Mouse (Mus musculus) lung, adult 2 months (tissue): Measurements from ENCODE around the gene Nr4a2. TPM values are rescaled to one million over a fixed set of nuclear protein-coding genes. Genes with fewer than 3 reads are reported as not detected.

Source experiments
- DNase-seq: peaks from one replicate; pipeline ENCODE4 v3.0.0; 2022
- H3K4me1 ChIP-seq: fragments of 200-500 bp; 2 replicates; pipeline ENCODE4 v1.6.1; 2011; ENCODE audit warnings: low read length; ENCODE audit not compliant: control insufficient read depth, insufficient read depth
- H3K4me3 ChIP-seq: fragments of 200-500 bp; replicated peaks from 2 replicates; pipeline ENCODE3; 2011; ENCODE audit warnings: low read depth, mild to moderate bottlenecking, control low read depth, low read length; ENCODE audit errors: extremely low read depth
- CTCF ChIP-seq: fragments of 200-500 bp; IDR thresholded peaks from 2 replicates; pipeline ENCODE4 v1.5.1; 2011; ENCODE audit warnings: mild to moderate bottlenecking, low read length, control low read depth; ENCODE audit not compliant: insufficient read depth
- POLR2A ChIP-seq: fragments of 200-500 bp; IDR thresholded peaks from 2 replicates; pipeline ENCODE4 v1.6.1; 2011; ENCODE audit warnings: low read depth, mild to moderate bottlenecking, control low read depth, low read length, borderline replicate concordance; ENCODE audit errors: extremely low read depth
- WGBS: fragments of 180-500 bp; shearing (Covaris S2); methylation state at CpG from one replicate; pipeline ENCODE4 v1.1.7; 2018; 5-methylcytosine and 5-hydroxymethylcytosine counted together
- polyA plus RNA-seq: library from polyadenylated mRNA; depleted of rRNA; stranded (reverse); fragments of >200 nt; gene quantifications from 2 replicates; pipeline ENCODE4 v1.2.3, GENCODE M21; 2012; rRNA removed

The Nr4a2 gene
- polyA plus RNA-seq, result 1.9 and 3.6 TPM in 2 replicates

- WGBS, result 9% methylated on average over 64 of the region's 69 CpGs
- peak; percentile 88 for DNase-seq
- TF ChIP-seq CTCF (no peak), POLR2A (0 out of 2 replicates have a peak, but pooled peaks have one; percentile 16)
- Histone ChIP-seq H3K4me3 (peak within 1 kb of the TSS; percentile 87), H3K4me1 (peaks cover 4% of the 10 kb centered on the region; the same call in 1 of the 2 replicates)
These were observed at the start of gene Nr4a2 for GRCm38 (mm10) chr2:57123991-57124840. Gene Nr4a2, minus strand, starts transcription at chr2:57124003.

- H3K4me1 ChIP-seq, result no peaks in the 10 kb centered on the region
- DNase-seq, result no peak
- H3K4me3 ChIP-seq, result no peak overlapping the region
- no peak for TF ChIP-seq CTCF
- TF ChIP-seq POLR2A, result no peak
- WGBS, result 64% methylated on average over 1 of the region's 1 CpGs
These were observed 41.6 kb upstream of the Nr4a2 start for GRCm38 (mm10) chr2:57165416-57165815.

DNA sequence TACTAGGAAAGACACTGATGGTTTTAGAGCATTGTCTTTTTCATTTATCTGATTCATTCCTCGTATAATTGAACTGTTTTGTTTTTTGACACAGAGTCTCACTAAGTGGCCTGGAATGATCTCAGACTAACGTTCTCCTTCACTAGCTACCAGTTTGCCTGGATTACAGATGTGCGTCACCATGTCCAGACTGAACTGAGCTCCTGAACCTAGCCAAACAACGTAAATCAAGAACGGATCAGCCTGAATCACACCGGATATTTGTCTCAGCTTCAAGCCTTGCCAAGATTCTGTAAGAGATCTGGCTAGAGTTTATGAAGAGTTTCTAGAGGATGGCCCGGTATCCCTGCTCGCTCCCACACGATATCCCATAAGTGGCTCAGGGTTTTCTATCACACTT lies 33.0 kb upstream of the Nr4a2 start:
- no peaks in the 10 kb centered on the region for H3K4me1 ChIP-seq
- TF ChIP-seq POLR2A (no peak), CTCF (no peak)
- H3K4me3 ChIP-seq, result no peak overlapping the region
- DNase-seq, result no peak
- WGBS, result 67% methylated on average over 9 of the region's 9 CpGs

- DNase-seq, result no peak
- WGBS, result 81% methylated on average over 4 of the region's 4 CpGs
- TF ChIP-seq POLR2A (no peak), CTCF (no peak)
- Histone ChIP-seq H3K4me3 (no peak overlapping the region), H3K4me1 (no peaks in the 10 kb centered on the region)
These were observed 26.0 kb upstream of the Nr4a2 start for GRCm38 (mm10) chr2:57149796-57150195.

- Histone ChIP-seq H3K4me3 (no peak overlapping the region), H3K4me1 (no peaks in the 10 kb centered on the region)
- TF ChIP-seq CTCF (no peak), POLR2A (no peak)
- 79% methylated on average over 2 of the region's 2 CpGs for WGBS
- no peak for DNase-seq
These were observed 24.4 kb upstream of the Nr4a2 start for GRCm38 (mm10) chr2:57148231-57148630.

DNA sequence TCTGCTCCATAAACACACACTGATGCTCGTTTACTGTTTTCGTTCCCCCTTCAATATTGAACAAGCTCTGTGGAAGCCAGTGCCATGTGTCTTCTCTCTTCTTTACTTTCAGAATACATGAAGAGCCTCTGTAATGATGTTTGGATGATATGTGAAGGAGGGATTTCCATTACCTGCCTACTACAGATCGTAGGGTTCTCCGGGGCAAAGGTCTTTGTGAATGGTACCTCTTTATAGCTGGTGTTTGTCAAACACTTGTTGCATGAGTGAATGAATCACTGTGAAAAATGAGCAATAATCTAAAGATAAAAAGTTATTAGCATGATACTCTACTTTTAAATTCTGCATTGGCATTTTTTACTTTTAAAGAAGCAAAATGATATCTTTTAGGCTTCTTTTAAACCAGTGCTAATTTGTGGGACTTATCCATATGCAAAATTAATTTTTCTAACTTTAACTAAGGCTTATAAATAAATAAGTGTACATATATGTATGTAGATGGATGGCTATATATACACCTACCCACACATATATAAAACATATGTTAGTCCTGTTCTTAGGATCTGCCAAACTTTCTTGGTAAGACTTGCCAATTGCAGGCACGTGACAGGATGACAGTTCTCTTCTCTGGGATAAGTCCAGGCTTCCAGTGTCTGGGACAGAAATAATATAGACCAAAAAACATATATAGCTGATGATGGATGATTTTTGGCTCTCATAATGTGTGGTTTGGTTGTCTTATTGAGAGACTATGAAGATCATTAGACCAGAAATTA lies 22.0 kb upstream of the Nr4a2 start:
- WGBS, result 79% methylated on average over 5 of the region's 5 CpGs

DNA sequence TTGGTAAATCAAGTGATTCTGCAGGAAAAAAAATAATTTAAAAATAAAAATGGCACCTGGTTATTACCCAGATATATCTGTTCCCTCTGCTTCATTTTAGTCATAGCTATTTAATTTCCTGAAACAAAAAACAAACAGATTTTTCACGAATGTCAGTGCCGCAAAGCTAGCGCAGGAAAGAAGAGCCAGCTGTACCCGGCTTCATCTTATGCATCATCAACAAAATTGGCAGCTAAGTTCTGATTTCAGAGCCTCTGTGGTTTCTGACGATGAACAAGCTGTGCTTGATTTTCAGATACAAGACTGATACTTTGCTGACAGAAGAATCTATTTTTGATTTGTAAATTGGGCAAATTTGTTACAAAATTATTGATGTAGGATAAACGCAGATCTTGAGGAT lies 14.8 kb upstream of the Nr4a2 start:
- Histone ChIP-seq H3K4me1 (no peaks in the 10 kb centered on the region), H3K4me3 (no peak overlapping the region)
- no peak for DNase-seq
- no peak for TF ChIP-seq CTCF
- WGBS, result 86% methylated on average over 6 of the region's 6 CpGs

More for the DNA sequence above, 22.0 kb upstream of the Nr4a2 start:
- TF ChIP-seq POLR2A (no peak), CTCF (no peak)
- Histone ChIP-seq H3K4me3 (no peak overlapping the region), H3K4me1 (no peaks in the 10 kb centered on the region)
- DNase-seq, result no peak

GRCm38 (mm10) chr2:57127461-57127860 lies 3.7 kb upstream of the Nr4a2 start:
- TF ChIP-seq CTCF (no peak), POLR2A (no peak)
- WGBS, result 67% methylated on average over 4 of the region's 4 CpGs
- peaks cover 4% of the 10 kb centered on the region; the same call in 1 of the 2 replicates for H3K4me1 ChIP-seq
- H3K4me3 ChIP-seq, result no peak overlapping the region
- DNase-seq, result no peak

- TF ChIP-seq CTCF, result no peak
- no peak for TF ChIP-seq POLR2A
- no peak for DNase-seq
- Histone ChIP-seq H3K4me3 (no peak overlapping the region), H3K4me1 (peaks cover 4% of the 10 kb centered on the region; the same call in 1 of the 2 replicates)
- 82% methylated on average over 6 of the region's 6 CpGs for WGBS
These were observed 2.1 kb upstream of the Nr4a2 start for GRCm38 (mm10) chr2:57125891-57126290.
